Mouse (Mus musculus): Measurements from ENCODE around the gene Bahd1.
A peak's percentile ranks its signal among the peaks of the same experiment; 100 is the strongest.

The Bahd1 gene

DNA sequence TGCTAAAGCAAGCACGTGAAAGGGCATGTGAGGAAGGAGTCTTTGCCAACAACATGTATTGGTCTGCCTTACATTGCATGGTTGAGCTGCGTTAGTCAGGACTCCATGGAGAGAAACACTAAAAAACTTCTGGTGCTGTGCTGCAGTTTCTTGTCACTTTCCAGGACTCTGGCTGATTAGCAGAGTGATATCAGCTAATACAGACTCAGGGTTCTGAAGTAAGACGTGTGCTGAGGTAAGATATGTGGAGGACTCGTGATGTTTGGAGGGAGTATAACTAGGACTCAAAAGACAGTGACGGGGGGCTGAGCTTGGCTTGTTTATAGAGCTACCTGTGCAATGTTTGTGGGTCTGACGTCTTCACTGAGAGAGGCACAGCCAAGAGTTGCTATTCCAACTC, 43.1 kb downstream of the Bahd1 start:
- DNase-seq = no peak

- DNase-seq = no peak
Observed at GRCm38 (mm10) chr2:118948818-118949217, 48.6 kb downstream of the Bahd1 start.

DNA sequence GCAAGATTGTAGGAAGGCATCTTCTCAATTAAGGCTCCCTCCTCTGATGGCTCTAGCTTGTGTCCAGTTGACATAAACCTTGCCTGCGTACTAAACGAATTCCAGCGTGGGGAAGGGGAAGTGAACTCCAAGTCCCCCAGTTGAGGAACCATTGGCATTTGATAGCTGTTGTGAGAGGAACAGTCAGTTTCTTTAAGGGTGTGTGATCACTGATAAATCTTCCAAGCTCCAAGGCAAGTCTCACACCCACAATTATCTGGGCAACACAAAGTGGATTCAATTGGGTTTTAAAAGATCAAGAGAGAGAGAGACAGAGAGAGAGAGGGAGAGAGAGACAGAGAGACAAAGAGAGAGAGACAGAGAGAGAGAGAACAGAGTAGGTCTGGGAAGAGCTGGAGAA, 49.5 kb downstream of the Bahd1 start:
- no peak for DNase-seq

GRCm38 (mm10) chr2:118956497-118956896, 56.3 kb downstream of the Bahd1 start:
- no peak for DNase-seq

DNA sequence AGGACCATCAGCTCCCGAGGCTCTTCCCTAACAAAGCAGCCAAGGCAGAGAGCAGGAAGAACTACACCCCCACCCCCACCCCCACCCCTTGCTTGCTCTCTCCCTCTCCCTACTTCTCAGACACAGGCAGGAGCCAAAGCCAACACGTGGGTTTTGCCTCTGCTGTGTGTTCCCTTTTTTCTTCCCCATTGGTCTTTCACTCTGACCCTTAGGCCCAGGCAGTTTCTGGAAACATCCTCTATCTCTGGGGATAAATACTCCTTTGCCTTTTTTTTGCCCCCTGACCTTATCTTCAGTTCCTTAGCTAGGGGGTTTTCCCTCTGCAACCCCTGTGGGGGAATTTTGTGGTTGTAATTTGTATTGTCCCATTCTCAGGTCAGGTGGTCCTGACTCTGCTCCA, 59.5 kb downstream of the Bahd1 start:
- DNase-seq = no peak

DNA sequence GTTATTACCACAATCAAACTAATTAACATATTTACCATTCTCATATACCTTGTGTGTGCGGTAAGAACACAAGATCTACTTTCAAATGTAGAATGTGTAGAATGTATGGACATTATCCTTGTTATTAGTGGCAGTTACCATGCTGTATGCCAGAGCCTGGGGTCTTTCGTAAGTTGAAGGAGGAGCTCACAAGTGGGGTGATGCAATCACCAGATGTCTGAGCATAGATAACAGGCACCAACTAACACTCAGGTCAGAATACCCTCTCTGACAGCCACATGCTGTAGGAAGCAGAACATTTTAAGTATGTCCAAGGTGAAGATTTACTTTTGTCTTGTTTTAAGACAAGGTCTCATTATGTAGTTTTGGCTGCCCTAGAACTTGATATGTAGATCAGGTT, 60.2 kb downstream of the Bahd1 start:
- no peak for DNase-seq

GRCm38 (mm10) chr2:118961546-118961945, 61.4 kb downstream of the Bahd1 start:
- no peak for DNase-seq

GRCm38 (mm10) chr2:118963007-118963675, 63.0 kb downstream of the Bahd1 start:
- no peak for DNase-seq

- DNase-seq = no peak
Observed at GRCm38 (mm10) chr2:118963676-118964012, 63.5 kb downstream of the Bahd1 start.

- DNase-seq = no peak
Observed at GRCm38 (mm10) chr2:118969585-118970147, 69.5 kb downstream of the Bahd1 start.

GRCm38 (mm10) chr2:118972048-118972447, 71.9 kb downstream of the Bahd1 start:
- DNase-seq = no peak

- peak; percentile 87 for DNase-seq
Observed at GRCm38 (mm10) chr2:118972687-118973376, 72.7 kb downstream of the Bahd1 start.

Data from lung, postnatal 14 days (tissue).